Mouse (Mus musculus) retina, adult 2 months (tissue): Measurements from ENCODE around the gene Tm9sf2.
"Not testable (repeated sequence)": the region's sequence is repeated elsewhere in the genome, so short reads cannot be mapped to it uniquely, and the experiment has no call there.

Experiments
- DNase-seq: peaks from one replicate; pipeline ENCODE4 v3.0.0-alpha.2; 2012; ENCODE audit warnings: low read depth, low spot score

Gene Tm9sf2

DNA sequence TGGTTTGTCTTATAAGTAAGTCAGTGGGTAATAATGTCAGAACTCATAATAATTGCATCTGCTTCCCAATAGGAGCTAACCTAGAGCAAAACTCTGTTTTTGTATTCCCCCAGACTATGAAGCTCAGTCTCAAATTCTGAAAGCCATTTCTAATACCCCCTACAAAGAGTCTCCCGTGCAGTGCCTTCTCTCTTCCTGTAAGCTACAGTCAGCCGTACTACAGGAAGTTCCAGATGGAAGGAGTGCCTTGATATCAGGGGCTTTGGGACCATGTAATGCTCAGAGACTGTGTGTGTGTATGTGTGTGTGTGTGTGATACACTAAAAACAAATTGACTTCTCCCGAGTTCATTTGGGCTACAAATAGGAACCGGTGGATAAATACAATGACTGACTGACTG, 7.3 kb upstream of the Tm9sf2 start:
- no peak for DNase-seq

DNA sequence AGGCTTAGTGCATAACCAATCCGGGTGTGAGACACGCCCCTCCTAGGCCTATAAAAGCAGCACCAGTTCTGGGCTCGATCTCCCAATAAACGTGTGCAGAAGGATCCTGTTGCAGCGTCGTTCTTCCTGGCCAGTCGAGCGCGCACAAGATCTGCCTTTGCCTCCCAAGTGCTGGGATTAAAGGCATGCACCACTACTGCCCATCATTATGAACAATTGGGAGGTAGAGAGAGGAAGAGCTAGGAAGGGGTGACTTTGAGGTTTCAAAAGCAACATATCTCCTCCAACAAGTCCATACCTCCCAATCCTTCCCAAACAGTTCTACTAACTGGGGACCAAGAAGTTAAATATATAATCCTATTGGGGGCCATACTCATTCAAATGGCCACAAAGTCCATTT, 4.9 kb upstream of the Tm9sf2 start:
- DNase-seq: not testable (repeated sequence)

GRCm38 (mm10) chr14:122104881-122105280, 2.0 kb upstream of the Tm9sf2 start:
- DNase-seq: peak; percentile 82

GRCm38 (mm10) chr14:122105391-122106285, 1.2 kb upstream of the Tm9sf2 start:
- DNase-seq: no peak

DNA sequence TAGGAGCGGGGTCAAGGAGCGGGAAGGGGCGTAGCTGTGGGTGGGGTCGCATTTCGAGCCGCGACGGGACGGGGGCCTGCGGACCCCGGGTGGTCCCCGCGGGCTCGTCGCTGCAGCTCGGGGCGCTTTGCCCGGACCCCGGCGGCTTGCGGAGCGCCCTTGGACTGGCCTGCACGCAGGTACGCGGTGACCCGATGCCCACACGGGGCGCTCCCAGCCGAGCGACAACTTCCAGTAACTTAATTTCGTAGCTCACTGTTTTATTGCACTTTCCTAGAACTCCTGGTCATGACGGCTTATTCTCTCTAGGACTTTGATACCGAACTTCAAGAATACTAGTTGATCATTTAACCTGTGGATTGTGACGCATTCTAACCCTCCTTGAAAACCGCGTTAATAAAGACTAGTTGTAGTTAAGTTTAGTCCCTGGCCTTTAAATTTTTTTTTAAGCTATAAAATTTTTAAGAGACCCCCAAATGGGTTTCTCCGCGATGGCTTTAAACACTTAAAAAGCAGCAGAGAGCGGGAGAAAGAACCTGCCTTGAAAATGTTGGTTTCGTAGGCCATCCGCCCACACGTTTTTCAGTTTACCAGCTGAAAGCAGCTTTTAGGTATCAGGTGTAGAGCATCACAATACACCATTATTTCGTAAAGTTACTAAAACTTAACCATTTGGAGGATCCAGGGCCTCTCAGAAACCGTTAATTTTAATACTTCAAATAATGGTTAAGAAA, 810 bp downstream of the Tm9sf2 start:
- DNase-seq: no peak

DNA sequence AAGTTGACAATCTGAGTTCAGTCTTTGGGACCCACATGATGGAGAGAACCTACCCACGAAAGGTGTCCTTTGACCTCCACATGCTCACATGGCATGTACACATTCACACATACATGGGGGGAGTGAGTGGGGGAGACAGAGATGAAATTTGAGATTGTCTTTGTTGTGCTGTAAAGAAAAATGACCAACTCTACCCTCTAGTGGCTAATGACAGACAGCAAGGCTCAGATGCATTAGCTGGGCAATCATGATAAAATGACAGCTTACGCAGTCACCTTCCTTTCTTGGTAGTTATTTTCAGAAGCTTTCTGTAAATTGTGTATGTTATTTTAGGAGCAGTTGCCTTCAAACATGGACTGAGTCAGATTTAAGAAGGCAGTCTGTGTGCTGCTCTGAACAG, 4.8 kb downstream of the Tm9sf2 start:
- no peak for DNase-seq

DNA sequence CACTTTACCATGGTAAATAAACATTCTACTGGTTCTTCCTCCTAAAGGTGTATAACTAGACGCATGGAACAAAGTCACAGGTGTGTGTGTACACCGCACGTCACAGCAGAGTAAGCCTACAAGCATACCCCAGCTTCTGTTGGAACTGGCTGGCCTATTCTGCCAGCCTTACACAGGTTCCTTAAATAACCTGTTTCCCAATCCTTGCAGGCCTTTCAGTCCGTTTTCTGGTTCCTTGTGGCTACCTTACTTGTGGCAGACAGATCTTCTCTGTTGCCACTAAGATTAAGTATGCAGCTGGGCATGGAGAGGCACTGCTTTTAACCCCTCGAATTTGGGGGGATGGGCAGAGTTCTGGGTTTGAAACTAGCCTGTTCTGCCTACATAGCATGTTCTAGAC, 5.5 kb downstream of the Tm9sf2 start:
- no peak for DNase-seq

GRCm38 (mm10) chr14:122116200-122116599, 9.4 kb downstream of the Tm9sf2 start:
- DNase-seq: no peak

- no peak for DNase-seq
Measured at GRCm38 (mm10) chr14:122130111-122130797, 23.4 kb downstream of the Tm9sf2 start.

DNA sequence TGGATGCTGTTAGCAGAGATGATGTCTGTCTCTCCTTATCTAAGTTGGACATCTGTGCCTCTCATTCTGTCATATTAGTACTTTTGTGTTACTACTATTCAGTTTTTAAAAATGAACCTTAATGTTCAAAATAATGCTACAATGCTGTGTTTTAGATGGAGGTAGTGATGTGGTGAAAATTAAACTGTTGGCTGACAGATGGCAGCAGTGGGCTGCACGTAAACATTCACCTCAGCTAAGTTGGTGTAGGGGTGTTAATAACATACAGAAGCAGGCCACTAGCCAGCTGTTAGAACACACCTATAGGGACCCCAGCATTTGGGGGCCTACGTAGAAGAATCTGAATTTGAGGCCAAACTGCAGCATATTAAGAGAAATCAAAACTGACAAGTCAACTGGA, 24.8 kb downstream of the Tm9sf2 start:
- DNase-seq: no peak

- no peak for DNase-seq
Measured at GRCm38 (mm10) chr14:122136368-122136928, 29.6 kb downstream of the Tm9sf2 start.

GRCm38 (mm10) chr14:122137234-122137633, 30.4 kb downstream of the Tm9sf2 start:
- DNase-seq: no peak

GRCm38 (mm10) chr14:122140126-122140525, 33.3 kb downstream of the Tm9sf2 start:
- no peak for DNase-seq

GRCm38 (mm10) chr14:122143585-122144269, 36.9 kb downstream of the Tm9sf2 start:
- no peak for DNase-seq

DNA sequence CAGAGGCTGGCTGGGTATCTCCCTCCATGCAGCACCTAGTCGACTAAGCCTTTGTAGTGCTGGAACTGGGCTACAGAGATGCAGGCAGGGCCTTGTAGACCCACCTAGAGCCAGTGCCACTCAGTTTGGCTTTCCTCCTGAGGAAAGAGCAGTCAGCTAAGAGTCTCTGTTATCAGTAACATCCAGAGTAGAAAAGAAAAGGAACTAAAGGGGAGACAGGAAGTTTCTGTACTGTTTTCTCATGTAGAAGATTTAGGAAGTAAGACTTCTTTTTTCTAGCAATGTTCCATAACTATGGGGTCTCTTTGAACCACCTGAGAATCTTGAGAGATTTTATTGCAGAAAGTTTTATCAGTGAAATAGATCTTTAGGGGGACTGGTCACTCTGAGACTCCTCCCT, 38.5 kb downstream of the Tm9sf2 start:
- no peak for DNase-seq

- DNase-seq: no peak
Measured at GRCm38 (mm10) chr14:122150616-122151015, 43.8 kb downstream of the Tm9sf2 start.

- no peak for DNase-seq
Measured at GRCm38 (mm10) chr14:122157738-122158137, 50.9 kb downstream of the Tm9sf2 start.

GRCm38 (mm10) chr14:122160916-122161315, 54.1 kb downstream of the Tm9sf2 start:
- DNase-seq: no peak

GRCm38 (mm10) chr14:122168912-122169311, 62.1 kb downstream of the Tm9sf2 start:
- no peak for DNase-seq

GRCm38 (mm10) chr14:122170202-122170781, 63.5 kb downstream of the Tm9sf2 start:
- no peak for DNase-seq

DNA sequence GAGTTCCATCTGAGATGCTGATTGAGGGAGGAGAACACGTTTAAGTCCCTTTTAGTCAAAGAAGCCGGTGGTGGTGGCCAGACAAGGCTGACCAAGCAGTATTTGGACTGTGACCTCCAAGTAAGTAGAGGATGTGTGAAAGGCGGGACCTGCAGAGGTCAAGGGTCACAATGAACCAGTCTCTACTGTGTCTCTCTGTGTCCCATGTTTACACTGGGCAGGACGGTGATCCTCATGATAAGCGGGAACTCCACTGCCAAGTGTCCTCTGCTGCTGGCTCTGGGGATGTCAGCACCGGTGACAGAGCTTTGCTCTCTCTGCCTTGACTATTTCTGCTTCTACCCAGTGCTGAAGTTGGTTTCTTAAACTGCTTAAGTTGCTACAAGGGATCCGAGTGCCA, 64.2 kb downstream of the Tm9sf2 start:
- no peak for DNase-seq
